Mouse (Mus musculus) thymus, postnatal 14 days (tissue): Measurements from ENCODE around the gene Bnip2.

Experiments used
- DNase-seq: peaks from one replicate; pipeline ENCODE4 v3.0.0; 2021

Gene Bnip2

DNA sequence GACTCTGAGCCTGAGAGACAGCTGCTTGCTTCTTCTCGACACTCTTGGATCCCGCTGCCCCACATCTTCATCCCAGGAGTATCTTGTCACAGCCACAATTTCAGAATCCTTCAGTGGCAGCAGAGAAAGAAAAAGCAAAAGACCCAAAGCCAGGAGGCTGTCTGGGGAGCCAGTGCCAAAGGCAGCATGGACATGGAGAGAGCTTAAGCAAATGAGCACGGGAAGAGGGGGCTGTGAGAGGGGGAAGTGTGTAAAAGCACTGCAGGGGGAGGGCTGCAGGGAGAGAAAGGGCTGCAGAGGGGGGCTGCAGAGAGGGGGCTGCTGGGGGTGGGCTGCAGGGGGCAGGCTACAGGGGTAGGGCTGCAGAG, 60.1 kb downstream of the Bnip2 start:
- no peak for DNase-seq

DNA sequence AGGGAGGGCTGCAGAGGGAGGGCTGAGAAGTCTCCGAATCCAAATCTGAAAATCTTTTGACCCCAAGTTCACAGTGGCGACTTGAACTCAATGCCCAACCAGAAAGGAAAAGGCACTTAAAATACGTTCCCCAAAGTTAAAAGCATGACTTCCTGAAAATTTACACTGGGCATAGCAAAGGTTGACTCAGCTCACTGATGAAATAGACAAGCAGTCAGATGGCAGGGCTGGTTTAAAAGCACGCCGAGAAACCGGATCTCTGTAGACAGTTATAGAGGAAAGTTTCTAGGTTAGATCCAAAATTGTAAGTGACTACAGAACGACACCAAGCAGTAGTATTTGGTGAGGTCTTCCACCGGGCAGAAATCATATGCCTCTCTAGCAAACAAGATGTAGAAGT, 60.6 kb downstream of the Bnip2 start:
- no peak for DNase-seq

DNA sequence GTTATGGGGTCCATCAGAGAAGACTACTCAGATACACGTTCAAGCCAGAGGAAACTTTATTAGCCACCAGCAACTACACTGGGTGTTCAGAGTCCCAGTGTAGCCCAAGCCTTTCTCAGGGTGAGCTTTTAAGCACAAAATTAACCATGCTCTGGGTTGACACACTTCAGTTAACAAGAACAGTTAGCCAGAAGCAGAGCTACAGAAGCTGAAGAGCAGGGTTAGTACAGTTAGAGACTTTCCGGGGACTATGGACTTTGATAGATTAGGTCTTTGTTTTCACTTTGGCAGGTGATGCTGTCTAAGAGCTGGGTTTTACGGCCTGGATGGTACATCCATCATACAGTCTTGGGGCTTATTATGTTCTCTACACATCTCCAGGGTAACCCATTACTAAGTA, 63.5 kb downstream of the Bnip2 start:
- DNase-seq: no peak

DNA sequence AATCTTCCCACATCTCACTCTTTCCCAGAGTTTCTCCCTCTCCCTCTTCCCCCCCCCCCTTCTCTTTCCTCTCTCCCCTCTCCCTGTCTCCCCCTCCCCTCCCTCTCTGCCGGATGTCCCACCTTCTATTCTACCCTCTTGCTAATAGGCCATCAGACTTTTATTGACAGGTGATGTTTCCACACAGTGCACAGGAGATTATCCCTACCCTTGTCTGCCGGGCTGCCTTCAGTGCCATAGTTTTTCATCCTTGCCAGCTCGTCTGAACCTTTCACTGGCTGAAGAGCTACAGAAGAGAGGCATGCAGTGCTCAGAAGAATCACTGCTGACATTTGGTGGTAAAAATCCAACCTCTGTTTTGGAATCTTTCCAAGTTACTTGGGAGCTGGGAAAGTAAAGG, 64.1 kb downstream of the Bnip2 start:
- DNase-seq: no peak
